Mouse (Mus musculus) CD4-positive helper T cell, adult 2 months (primary cell): Measurements from ENCODE around the gene Abca14.

Experiments used
- DNase-seq: peaks from one replicate; pipeline ENCODE4 v3.0.0-alpha.2; 2012; ENCODE audit warnings: low read depth, missing footprints, low spot score

Gene Abca14

DNA sequence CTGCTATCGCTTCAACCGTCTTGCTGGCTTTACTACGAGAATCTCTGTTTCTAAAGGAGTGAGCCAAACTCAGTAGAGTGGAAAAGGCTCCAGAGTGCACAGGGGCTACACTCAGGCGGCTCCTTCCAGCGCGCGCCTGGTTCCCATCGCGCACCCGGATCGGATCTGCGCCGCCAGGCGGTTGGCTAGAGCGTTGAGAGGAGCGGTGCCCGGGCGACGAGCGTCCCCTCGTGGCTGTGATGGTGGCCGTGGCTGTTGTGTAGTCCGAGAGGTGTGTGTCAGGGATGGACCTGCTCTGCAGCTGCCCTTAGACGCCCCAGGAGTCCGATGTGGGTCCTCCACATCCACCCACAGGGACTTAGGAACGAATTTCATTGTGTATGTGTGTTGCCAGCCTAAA, at the start of gene Abca14:
Abca14 (plus strand) TSS at position 173 of the 400 bp plus-strand sequence.
- DNase-seq = peak; percentile 12

DNA sequence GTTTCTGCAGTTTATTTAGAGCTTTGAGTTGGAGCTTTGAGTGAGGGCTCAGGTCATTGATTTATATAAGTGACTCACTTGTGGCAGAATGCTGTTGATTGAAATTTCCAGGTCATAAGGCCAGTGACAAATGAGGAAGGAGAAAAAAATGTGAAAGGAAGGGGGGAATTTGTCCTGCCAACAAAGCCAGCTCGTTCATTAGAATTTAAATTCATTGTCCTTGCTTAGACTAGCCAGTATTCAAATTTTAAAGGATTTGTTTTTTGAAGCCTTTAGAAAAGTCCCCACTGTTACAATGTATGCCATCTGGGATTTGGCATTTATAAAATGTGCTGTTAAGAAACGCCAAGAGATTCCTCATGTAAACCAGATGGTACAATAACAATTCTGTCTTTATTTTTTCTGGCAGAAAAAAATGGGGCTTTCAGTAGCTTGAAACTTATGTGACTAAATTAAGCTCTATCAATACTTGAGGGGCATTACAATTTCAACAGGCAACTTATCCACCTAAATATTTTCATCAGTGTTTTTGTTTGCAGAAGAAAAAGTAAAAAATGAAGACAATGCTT, 46.8 kb upstream of the Abca14 start:
- no peak for DNase-seq

DNA sequence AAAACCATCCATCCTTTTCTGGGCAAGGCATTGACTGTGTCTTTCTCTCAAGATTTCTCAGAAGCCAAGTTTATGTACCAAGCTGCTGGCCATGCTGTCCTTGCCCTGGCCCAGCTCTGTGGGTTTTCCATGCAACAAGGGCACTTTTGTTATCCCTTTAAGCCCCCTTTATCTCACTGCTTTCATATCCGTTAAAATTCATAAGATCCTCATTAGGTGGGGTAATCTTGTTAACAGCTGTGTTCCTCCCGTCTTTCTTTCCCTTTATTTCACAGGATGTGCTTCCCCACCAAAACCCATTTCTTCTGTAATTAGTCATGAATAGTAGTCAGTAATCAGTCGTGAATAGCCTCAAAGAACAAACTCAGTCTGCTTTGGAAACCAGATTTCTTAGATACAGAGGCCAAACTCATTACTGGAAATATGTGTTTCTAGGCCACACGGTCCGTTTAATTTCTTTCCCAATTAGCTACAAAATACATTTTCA, 46.1 kb upstream of the Abca14 start:
- DNase-seq = no peak

DNA sequence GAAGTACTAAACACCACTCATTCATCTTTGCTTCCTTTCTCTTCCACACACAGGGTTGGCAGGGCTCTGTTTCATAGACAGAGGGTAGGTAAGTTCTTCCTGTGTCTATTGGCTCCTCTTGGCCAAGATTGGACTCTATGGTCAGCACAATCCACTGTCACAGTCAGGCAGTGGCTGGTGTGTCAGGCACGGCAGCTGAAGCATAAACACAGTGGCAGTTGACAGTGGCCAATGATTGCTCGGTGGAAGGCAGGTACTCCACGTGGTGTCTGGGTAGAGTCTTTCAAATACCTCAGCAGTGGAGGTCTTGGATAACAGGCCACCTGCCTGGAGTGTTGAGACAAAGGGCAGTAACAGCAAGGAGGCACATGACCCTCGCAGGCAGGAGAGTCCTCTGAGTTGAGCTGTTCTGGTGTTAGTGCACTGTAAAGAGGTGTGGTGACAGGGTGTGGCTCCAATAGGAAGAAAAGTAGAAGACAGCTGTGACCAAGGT, 45.6 kb upstream of the Abca14 start:
- no peak for DNase-seq

DNA sequence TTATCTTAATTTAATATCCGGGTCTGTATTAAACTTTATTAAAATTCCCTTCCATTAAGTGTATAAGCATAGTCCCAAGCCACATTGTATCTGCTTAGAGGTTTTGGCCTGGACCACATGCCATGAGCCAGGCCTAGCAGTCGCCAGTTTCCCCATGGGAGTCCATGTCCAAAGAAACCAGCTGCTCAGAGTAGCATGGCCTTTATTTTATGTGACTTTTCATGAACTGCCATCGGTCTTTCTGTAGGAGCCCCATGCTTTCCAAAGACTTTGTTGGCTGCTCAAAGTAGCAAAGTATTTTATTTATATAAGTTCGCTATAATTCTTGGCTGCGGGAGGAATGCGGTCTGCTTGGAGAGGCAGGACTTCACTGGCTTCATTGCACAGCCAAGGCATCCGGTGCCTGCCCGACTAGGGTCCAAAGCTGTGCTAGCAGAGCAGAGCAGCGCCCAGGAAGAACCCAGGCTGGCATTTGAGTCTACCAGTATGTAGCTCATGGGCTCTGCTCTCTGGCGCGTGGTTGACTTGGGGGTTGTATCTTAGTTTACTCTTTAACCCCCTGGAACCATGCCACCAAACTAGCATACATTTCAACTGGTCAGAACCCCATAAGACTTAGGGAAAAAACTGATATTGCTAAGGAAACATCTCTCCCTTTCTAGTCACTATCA, 40.0 kb upstream of the Abca14 start:
- DNase-seq = no peak

DNA sequence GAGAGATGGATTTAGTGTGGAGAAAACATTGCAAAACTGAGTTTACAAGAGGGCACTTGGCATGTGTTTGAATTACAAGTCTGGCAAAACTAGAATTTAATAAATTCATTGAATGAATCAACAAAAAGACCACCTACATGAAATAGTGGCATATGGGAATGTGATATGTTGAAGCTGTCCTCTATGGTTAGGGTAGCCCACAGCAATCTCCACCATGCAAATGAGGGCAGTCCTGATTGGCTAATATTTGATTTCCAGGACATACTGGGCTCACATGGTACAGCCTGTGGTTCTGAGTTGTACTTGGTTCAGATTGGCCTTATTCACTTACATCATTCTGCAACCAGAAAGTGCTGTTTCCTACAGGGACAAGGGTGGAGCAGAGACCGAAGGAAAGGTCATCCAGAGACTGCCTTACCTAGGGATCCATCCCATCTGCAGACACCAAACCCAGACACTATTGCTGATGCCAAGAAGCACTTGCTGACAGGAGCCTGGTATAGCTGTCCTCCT, 31.5 kb upstream of the Abca14 start:
- no peak for DNase-seq

DNA sequence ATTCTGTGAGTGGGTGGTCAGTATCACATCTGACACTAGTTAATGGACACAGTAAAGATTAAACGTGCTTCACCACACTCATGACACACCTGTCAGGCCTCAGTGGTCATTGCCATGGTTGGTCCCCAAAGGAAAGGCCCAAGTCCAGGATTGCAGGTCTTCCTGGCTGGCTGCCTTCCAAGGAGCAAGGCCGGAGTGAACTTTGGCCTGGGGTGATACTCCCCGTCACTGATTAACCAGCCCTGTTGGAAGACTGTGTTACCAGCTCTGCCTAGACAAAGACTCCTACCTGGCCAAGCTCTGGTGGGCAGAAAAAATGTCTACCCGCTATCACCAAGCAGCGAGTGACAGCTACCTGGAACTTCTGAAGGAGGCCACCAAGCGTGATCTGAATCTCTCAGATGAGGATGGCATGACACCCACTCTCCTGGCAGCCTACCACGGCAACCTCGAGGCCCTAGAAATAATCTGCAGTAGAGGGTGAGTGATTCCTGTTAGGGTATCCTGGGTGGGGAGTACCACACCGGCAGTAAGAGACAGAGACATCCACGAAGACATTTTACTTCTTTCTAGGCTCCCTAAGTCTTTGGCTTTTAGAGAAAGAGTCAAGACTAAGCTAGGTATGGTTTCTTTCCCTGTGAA, 30.0 kb upstream of the Abca14 start, which contains the start of gene Anks4b:
Anks4b (plus strand) TSS at position 256 of the 642 bp plus-strand sequence.
- DNase-seq = no peak

DNA sequence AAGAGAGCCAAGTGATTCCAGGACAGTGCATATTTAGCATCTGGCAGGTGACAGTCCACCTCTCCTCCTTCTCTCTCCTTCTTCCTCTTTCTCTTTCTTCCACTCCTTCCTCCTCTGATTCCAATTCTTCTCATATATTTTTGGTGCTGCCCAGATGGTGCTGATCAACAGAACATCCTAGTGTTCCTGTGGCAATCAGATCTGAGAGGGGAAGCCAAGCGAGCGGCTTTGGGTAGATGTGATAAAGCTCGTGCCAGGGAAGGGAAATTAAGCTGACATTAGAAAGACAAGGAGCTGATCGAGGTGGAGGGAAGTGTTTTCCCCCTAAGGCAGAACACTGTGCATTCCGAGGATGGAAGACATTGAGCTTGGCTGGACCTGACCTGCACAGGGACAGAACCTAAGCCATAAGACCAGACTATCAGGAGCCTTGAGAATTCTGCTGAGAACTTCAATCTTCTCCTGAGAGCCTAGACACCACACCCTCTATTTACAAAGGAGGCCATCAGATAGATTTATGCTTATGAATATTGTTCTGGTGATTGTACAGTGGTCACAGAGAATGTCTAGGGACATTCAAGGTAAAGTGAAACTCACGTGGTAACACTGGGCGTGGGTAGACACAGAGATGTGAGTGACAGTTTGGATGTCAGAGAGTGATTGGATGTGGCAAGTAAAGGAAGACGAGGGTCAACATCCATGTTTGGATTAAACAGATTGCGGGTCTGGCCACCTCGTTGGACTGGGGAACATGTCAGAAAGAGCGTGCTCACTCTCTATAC, 28.8 kb upstream of the Abca14 start:
- DNase-seq = no peak

DNA sequence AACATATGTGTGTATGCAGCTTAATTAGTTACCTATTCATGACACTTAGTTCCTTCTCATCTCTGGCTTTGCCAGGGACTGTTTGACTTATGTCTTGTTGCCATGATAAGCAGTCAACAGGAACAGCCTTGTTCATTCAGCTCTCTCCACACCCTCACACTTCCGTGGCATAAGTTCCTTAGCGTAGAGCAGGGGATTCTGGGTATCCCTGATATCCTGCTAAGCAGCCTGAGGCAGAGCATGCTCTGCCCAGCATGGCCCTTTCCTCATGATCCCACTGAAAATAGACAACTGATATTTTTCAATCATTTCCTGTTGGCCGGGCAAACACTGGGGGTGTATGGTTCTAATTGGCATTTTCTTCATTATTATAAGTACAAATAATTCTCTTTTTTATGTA, 26.1 kb upstream of the Abca14 start:
- DNase-seq = no peak

DNA sequence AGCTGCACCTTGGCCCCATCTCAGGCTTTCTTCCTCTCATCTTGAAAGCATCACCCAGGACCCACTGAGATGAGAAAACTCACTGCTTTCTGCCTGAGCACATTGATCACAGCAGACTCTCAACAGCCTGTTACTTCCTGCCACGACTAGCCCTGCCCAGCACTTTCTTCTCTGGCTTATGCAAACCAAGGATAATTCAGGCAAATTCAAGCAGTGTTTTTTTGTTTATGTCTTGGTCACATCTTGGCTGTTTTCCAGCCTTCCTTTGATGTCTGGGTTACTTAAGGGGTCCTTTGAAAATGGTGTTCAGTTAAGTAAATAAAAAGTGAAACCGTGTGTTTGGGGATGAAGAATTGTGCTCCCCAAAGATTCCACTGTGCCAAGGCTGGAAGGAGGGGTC, 24.8 kb upstream of the Abca14 start:
- DNase-seq = no peak

DNA sequence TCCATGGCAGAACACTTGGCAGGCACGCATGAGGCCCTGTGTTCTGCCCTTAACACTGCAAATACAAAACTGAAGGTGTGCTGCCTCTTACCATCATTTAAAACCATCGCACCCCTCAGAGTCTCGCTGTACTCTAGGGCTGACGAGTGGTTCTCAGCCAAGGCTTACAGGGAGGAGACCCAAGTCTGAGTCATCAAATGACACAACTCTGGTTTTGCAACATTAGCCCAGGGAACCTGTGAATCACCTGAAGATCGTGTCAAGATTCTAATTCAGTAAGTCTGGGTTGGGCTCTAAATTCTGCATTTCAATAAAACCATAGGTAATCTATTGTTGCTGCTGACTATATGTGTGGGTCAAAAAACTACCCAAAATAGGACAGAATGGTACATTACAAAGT, 23.2 kb upstream of the Abca14 start:
- no peak for DNase-seq

DNA sequence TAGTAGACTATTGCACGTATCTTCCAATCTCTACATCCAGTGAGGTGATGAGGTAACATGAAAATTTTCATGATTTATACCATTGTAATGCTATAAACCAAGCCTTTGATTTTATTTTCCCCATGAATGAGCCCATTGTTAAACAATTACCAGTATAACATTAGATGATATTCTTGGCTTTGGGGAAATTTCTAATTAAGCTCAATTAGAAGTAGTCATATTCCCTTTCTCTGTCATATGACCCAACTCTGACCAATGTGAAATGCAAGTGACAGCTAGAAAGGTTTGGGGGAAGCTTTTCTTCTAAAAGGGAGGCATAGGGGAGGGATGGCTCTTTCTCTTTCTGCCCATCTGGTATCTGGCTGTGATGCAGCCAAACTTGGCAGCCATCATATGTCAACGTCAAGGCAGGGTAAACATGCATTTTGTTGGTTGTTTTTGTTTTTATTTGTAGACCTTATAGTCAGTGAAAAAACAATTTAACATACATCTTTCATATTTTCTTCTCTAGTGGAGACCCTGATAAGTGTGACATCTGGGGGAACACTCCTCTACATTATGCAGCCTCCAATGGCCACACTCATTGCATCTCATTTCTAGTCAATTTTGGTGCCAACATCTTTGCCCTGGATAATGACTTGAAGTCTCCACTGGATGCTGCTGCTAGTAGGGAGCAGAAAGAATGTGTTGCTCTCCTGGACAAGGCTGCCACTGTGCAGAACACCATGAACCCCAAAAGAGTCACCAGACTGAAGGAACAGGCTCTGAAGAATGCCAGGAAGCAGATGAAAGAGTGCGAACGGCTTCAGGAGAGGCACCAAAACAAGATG, 22.1 kb upstream of the Abca14 start:
- DNase-seq = no peak

DNA sequence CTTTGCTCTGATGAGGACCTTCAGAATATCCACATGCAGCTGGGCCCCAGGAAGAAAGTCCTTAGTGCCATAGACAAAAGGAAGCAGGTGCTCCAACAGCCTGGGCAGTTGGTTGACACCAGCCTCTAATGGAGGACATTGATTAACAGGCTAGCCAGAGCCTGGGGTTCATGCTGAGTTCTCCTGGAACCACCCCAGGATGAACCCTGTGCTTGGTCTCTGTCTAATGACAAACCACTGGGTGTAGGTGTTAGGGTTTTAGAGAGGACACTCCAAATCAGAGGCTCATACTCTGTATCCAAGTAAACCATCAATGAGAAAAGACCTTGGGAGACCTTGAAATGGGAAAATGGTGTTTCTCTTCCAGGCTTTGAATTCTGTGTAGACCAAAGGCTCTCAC, 20.9 kb upstream of the Abca14 start:
- no peak for DNase-seq

DNA sequence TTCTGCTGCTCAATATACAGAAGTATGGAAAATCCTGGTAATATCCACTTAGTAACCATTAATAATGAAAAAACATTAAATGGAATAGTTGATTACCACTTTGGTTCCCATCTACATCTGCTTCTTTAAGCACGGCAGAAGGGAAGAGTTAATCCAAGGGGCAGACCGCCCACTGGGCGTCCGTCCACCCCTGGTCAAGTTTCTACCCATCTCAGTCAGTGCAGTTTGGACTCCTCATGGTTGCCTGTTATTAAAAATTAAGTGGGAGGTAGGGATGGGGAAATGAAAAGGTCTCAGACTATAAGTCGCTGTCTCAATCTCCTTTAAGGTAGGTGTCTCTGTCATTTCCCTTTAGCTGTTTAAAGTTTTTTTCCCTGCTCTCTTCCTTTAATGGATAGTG, 14.8 kb upstream of the Abca14 start:
- no peak for DNase-seq

DNA sequence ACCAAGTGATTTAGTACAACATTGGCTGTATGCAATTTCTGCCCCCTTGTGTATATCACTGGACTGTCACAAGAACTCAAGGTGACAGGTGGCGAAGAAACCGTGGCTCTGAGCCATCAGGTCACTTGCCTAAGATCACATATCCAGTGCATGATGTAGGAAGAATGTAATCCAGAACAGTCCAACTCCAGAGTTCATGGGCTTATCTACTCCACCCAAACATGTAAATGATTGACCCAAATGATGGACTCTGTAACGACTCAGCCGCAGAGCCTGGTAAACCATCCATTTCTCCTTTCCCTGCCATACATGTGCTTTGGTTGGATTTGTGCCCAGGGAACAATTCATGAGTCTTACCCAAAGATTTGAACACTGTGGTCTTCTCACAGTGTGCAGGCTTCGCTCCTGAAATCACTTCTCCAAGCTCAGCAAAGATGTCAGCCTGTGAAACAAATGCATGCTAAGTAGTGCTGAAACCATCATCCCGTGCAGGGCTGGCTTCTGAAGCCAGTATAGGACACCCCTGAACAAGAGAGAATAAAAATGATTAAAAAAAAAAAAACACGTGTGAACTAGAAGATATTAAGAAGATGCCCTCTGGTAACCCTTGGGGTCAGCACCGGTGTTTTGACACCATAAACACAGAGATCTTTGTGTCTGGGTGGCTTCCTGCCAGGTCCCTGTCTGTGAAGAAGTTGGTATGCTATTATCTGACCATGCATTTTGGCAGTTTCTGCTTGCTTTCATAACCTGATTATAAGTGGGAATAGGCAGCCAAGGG, 14.2 kb upstream of the Abca14 start:
- DNase-seq = no peak

DNA sequence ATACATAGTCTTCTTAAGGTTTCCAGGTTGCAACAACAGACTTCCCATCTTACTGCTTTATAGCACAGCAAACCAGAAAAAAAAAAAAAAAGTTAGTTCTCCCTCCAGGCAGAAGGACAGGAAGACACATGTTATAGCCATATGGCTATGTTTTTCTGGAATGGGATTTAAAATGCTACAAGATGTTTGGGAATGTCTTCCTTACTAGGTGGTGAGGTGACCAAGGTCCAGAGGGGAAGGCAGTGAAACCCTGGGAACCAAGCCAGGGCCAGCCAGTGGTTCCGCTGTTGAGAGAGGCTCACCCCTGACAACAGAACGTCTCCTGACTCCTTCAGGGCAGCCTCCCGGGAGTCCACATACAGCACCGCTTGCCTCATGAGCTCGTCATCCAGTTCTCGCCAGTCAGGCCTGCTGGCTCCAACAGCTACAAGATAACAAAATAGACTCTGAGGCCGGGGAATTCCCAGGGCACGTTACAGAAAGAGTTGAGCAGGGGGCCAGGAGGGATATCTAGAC, 13.6 kb upstream of the Abca14 start:
- no peak for DNase-seq

DNA sequence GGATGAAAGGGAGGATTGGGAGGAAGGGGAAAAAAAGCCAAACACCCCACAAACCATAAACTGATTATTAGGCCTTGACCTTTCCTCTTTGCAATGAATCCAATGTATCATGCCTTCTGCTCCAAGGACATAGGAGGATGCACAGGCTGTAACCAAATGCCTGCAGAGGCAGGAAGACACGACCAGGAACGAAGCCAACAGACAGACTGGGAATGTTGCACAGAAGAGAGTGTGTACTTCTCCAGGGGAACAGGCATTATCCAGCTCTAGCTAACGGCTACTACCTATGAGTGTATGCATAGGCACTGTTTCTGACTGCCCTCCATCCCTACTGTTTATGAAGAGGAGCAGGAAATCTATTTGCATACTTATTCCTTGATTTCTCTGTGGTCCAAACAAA, 11.6 kb upstream of the Abca14 start:
- no peak for DNase-seq

DNA sequence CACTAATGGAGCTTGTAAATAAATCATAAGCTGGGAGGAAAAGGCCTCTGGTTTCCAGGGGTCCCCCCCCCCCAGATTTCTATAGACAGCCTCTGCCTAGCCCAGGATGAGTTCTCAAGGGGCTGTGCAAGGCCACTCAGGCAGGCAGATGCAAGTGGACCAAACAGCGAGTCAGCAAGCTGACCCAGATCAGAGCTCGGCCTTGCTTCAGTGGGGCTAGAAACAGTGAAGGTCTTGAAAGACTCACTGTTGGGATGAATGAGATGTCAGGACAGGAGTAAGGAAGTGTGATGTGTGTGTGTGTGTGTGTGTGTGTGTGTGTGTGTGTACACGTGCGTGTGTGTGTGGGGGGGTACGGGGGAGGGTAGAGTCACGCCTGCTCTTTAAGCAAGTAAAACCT, 10.9 kb upstream of the Abca14 start:
- DNase-seq = no peak

DNA sequence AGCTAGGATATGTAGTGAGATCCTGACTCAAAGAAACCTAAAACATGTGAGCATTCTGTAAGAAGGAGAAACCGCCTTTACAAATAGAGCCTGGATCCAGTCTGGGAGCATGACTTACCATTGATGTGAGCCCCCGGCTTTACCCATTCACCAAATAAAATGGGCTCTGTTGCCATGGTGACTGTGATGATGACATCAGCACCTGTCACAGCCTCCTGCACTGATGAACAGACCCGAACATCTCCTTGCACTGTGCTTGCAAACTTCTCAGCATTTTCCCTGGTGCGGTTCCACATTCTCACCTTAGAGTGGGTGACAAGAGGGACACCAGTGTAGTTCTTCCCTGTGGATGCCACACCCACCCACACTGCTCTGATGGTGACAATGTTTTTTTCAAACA, 8.6 kb upstream of the Abca14 start:
- no peak for DNase-seq

DNA sequence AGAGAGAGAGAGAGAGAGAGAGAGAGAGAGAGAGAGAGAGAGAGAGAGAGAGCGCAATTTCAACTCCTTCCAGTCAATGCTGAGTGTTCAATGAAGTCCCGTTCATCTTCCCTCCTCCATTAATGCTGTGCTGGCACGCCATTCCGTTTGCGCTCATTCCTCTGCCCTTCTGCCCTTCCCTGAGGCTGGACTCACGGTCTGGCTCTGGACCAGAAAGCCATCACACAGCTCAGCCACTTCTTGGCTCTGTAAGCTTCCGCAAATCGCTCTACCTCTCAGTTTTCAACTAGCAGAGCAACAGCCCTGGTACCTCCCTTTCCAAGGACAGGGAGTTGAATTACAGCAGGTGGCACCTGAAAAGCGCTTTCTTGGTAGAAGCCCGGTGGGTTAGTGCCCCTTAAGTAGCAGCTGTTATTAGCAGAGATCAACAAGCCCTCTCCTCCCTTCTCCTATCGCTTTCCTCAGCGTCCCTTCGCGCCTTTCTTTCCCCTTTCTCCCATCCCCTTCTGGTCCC, 2.5 kb upstream of the Abca14 start:
- no peak for DNase-seq
